Mouse (Mus musculus) G1E (cell line): ENCODE results near the gene Nxpe5.

Source experiments
- CTCF ChIP-seq: IDR thresholded peaks from 2 replicates; pipeline ENCODE4 v1.5.1; 2012; ENCODE audit warnings: low read depth, low read length, inconsistent platforms, mixed read lengths
- GATA1 ChIP-seq: IDR thresholded peaks from 2 replicates; pipeline ENCODE4 v1.6.1; 2012; ENCODE audit warnings: borderline replicate concordance, low read length, inconsistent platforms, mixed read lengths
- GATA2 ChIP-seq: IDR thresholded peaks from 2 replicates; pipeline ENCODE4 v1.6.1; 2012; ENCODE audit warnings: low read depth, low read length, inconsistent platforms, borderline replicate concordance
- POLR2AphosphoS5 ChIP-seq: IDR thresholded peaks from 2 replicates; pipeline ENCODE4 v1.6.1; 2012; ENCODE audit warnings: low read depth, low read length, inconsistent platforms; ENCODE audit not compliant: insufficient replicate concordance
- TAL1 ChIP-seq: conservative IDR thresholded peaks from 2 replicates; pipeline ENCODE4 v1.6.1; 2012; ENCODE audit warnings: low read depth, low read length, inconsistent platforms, mixed read lengths

DNA sequence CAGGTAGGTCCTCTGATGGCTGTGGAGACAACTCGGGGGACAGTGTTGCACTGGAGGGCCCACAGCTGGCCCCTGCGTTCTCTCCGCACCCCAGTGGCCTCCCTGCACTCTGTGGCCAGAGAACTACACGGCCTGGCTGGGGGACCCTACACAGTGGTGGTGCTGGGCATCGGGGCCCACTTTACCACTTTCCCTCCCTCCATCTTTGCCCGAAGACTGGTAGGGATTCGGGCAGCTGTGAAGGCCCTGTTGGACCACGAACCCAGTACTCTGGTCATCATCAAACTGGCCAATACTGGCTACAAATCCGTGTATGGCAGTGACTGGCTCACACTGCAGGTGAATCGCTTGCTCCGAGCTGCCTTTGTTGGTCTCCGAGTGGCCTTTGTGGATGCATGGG, 25.4 kb downstream of the Nxpe5 start:
- no peak for TF ChIP-seq CTCF
- no peak for TF ChIP-seq POLR2AphosphoS5
- TF ChIP-seq TAL1: no peak
- TF ChIP-seq GATA1: no peak
- no peak for TF ChIP-seq GATA2
